Mouse (Mus musculus): ENCODE measurements at regions not wholly inside any gene's neighbourhood (a gene's known extent, or its start where the extent isn't known, plus 50 kb on each side); places are given as distances from the start of the nearest gene placed in this dataset.
A peak's percentile ranks its signal among the peaks of the same experiment; 100 is the strongest.

GRCm38 (mm10) chrX:99659496-99660140, 161.2 kb upstream of the Tmem28 start:
- no peaks in the 10 kb centered on the region for H3K27me3 ChIP-seq (ENCODE audit: insufficient read depth, low read length)
- no peak overlapping the region for H3K4me3 ChIP-seq (ENCODE audit: low read depth, low read length)
- H3K9me3 ChIP-seq (ENCODE audit: low read length), result no peaks in the 10 kb centered on the region
- no peak for ATAC-seq
- no peak overlapping the region for H3K4me2 ChIP-seq (ENCODE audit: low read depth)
- no peak for DNase-seq
- H3K9ac ChIP-seq, result no peak overlapping the region
- TF ChIP-seq CTCF (IDR thresholded peaks at IDR 0.05; ENCODE audit: low read depth), result no peak
- no peak overlapping the region for H3K27ac ChIP-seq (ENCODE audit: low read depth, low read length)
- no peaks in the 10 kb centered on the region for H3K36me3 ChIP-seq (ENCODE audit: insufficient read depth)
- no peaks in the 10 kb centered on the region for H3K4me1 ChIP-seq (ENCODE audit: insufficient read depth)
- WGBS, result 52% methylated on average over 8 of the region's 8 CpGs

DNA sequence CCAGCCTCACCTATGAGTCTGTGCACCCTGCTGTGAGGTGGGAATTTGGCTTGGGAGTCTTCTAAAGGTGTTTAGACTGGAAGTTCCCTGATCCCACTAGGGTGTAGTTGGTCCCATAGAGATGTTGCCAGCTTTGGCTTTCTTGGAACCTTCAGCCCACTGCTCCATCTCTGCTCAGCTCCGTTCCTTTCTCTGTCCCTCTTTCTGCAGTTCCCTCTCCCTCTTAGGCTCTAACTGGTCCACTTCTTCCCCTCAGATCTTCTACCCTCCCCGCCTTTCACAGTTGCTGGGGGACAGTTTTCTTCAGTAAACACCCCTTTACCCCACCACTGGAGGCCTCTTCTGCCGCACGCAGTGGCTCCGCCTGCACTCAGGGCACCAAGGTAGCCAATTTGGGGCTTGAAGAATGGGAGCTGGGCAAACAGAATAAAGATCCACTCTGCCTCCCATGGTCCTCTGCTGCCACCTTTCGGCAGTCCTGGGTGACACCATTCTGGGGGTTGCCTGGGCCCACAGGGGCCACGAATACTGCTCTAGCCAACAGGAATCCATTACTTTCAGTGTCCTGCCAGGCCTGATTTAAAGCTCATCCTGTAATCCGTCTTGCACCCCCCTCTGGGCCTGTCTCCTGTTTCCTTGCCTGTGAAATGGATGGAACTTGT, 162.9 kb upstream of the Tmem28 start:
- no peak overlapping the region for H3K9ac ChIP-seq
- DNase-seq (peak; percentile 68), ATAC-seq (peak; percentile 77)
- H3K4me2 ChIP-seq (ENCODE audit: low read depth), result no peak overlapping the region
- no peak overlapping the region for H3K27ac ChIP-seq (ENCODE audit: low read depth, low read length)
- WGBS, result 28% methylated on average over 8 of the region's 8 CpGs
- H3K4me3 ChIP-seq (ENCODE audit: low read depth, low read length), result no peak overlapping the region
- H3K36me3 ChIP-seq (ENCODE audit: insufficient read depth), result no peaks in the 10 kb centered on the region
- H3K9me3 ChIP-seq (ENCODE audit: low read length), result no peaks in the 10 kb centered on the region
- peak; percentile 84 for TF ChIP-seq CTCF (IDR thresholded peaks at IDR 0.05; ENCODE audit: low read depth)
- H3K4me1 ChIP-seq (ENCODE audit: insufficient read depth), result no peaks in the 10 kb centered on the region
- no peaks in the 10 kb centered on the region for H3K27me3 ChIP-seq (ENCODE audit: insufficient read depth, low read length)

DNA sequence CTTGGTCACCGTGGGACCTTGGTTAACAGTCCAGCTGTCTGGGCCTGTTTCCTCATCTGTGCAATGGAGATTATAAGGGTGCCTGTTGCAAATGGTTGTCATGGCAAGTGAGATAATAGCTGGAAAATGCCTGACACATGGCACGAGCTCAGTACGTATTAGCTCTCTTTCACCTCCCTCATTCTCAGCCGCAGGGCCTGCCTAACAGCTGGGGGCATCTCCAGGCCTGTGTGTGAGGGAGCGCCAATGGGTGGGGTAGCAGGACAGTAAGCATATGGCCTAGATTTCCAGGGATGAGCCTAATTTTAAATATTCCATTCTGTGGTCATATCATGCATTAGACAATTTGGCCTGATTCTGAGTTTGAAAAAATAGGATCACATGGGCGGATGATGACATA, 163.8 kb upstream of the Tmem28 start:
- no peak for TF ChIP-seq CTCF (IDR thresholded peaks at IDR 0.05; ENCODE audit: low read depth)
- Histone ChIP-seq H3K36me3 (ENCODE audit: insufficient read depth) (no peaks in the 10 kb centered on the region), H3K4me3 (ENCODE audit: low read depth, low read length) (no peak overlapping the region), H3K9ac (no peak overlapping the region), H3K27ac (ENCODE audit: low read depth, low read length) (no peak overlapping the region), H3K4me2 (ENCODE audit: low read depth) (no peak overlapping the region), H3K4me1 (ENCODE audit: insufficient read depth) (no peaks in the 10 kb centered on the region), H3K27me3 (ENCODE audit: insufficient read depth, low read length) (no peaks in the 10 kb centered on the region), H3K9me3 (ENCODE audit: low read length) (no peaks in the 10 kb centered on the region)
- 62% methylated on average over 6 of the region's 6 CpGs for WGBS
- ATAC-seq (no peak), DNase-seq (no peak)

DNA sequence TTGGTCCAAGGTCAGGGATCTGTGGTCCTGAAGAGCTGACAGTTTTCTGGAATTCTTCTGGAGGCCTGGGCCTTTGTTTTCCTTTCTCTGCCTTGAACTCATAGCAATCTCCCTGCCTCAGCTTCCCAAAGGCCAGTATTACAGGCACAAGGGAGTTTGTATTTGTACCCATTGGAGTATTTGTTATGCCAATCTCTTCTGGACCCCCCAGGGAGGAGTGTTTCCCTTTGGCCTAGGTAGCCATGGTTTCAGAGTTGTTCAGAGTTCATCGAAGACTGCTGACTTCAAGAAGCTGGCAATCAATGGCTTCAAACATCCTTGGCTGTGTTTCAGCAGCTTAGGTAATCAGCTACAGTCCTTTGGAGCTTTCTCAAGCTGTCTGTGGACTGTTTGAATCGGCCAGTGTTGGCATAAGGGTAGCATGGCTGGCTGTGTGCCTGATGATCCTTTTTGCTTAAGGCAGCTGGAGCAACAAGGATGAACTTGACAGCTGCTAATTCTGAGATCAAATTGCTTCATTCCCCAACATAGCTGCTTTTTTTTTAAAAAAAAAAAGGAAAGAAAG, 161.2 kb upstream of the Pja1 start:
- no peak for TF ChIP-seq CTCF (IDR thresholded peaks at IDR 0.05; ENCODE audit: low read depth)
- no peak for DNase-seq
- 28% methylated on average over 2 of the region's 2 CpGs for WGBS

DNA sequence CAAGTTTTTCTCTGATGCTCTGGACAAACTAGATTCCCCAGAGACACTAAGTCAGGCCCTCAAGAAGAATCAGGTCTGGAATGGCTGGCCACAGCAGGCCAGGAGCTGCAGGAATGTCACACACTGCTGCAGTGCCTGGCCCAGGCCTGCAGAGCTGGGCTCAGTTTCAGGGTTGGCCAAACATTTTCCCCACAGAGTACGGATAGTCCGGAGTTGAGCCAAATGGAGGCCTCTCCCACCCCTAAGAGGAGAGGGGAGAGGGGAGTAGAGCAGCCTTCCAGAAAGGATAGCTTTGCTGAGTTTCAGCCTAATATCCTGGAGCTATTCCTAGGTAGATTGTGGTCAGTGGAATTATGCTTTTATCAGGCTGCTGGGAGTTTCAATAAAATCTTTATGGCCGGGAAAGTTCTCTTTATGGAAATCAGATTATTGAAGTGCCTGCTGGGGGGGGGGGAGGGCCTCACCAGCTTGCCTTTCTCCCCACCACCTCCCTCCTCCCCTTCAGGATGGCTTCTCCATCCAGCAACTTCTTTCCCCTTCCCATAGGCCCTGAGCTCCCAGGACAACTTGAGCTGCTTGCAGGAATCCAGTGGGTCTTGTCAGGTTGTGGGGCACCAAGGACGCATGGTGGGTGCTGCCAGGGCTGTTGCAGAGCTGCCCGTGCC, 153.6 kb upstream of the Pja1 start:
- Histone ChIP-seq H3K9me3 (ENCODE audit: low read length) (no peaks in the 10 kb centered on the region), H3K4me3 (ENCODE audit: low read depth, low read length) (no peak overlapping the region), H3K9ac (no peak overlapping the region), H3K4me2 (ENCODE audit: low read depth) (no peak overlapping the region), H3K36me3 (ENCODE audit: insufficient read depth) (no peaks in the 10 kb centered on the region), H3K27ac (ENCODE audit: low read depth, low read length) (no peak overlapping the region), H3K4me1 (ENCODE audit: insufficient read depth) (no peaks in the 10 kb centered on the region), H3K27me3 (ENCODE audit: insufficient read depth, low read length) (no peaks in the 10 kb centered on the region)
- no peak for DNase-seq
- no peak for ATAC-seq
- TF ChIP-seq CTCF (IDR thresholded peaks at IDR 0.05; ENCODE audit: low read depth), result no peak
- 80% methylated on average over 5 of the region's 5 CpGs for WGBS

More for the DNA sequence above, 161.2 kb upstream of the Pja1 start:
- no peak overlapping the region for H3K4me2 ChIP-seq (ENCODE audit: low read depth)
- H3K9ac ChIP-seq, result no peak overlapping the region
- H3K9me3 ChIP-seq (ENCODE audit: low read length), result no peaks in the 10 kb centered on the region
- no peaks in the 10 kb centered on the region for H3K36me3 ChIP-seq (ENCODE audit: insufficient read depth)
- no peak for ATAC-seq
- no peak overlapping the region for H3K4me3 ChIP-seq (ENCODE audit: low read depth, low read length)
- H3K4me1 ChIP-seq (ENCODE audit: insufficient read depth), result no peaks in the 10 kb centered on the region
- no peaks in the 10 kb centered on the region for H3K27me3 ChIP-seq (ENCODE audit: insufficient read depth, low read length)
- H3K27ac ChIP-seq (ENCODE audit: low read depth, low read length), result no peak overlapping the region

GRCm38 (mm10) chrX:99612130-99612759, 141.2 kb upstream of the Pja1 start:
- Histone ChIP-seq H3K36me3 (ENCODE audit: insufficient read depth) (no peaks in the 10 kb centered on the region), H3K4me3 (ENCODE audit: low read depth, low read length) (no peak overlapping the region), H3K9ac (no peak overlapping the region), H3K9me3 (ENCODE audit: low read length) (no peaks in the 10 kb centered on the region), H3K27ac (ENCODE audit: low read depth, low read length) (no peak overlapping the region), H3K4me2 (ENCODE audit: low read depth) (no peak overlapping the region), H3K27me3 (ENCODE audit: insufficient read depth, low read length) (no peaks in the 10 kb centered on the region), H3K4me1 (ENCODE audit: insufficient read depth) (no peaks in the 10 kb centered on the region)
- DNase-seq (no peak), ATAC-seq (no peak)
- TF ChIP-seq CTCF (IDR thresholded peaks at IDR 0.05; ENCODE audit: low read depth), result no peak
- WGBS, result 64% methylated on average over 9 of the region's 9 CpGs

Data from forebrain, postnatal 0 days (tissue).